Comparison of ENCODE assay signal across 7 mouse cellular contexts in genomic region chr11:118145771-118146351, GRCm38 (mm10). TPM values are rescaled to one million over a fixed set of nuclear protein-coding genes. Genes with fewer than 3 reads are reported as not detected.
DNase-seq lines count a peak whose midpoint lies in the region; ATAC-seq and TF ChIP-seq lines count a peak whose summit lies in the region.

No protein-coding gene starts in this region.

- H3K27ac ChIP-seq in intestine, embryonic 14.5 days (ENCODE audit: low read depth) = peak overlapping the region; percentile 22; the same call in 1 of the 2 replicates
- H3K27ac ChIP-seq in lung, embryonic 16.5 days (ENCODE audit: low read length) = peak overlapping the region; percentile 45
- peak overlapping the region; percentile 13; the same call in 1 of the 2 replicates for H3K27ac ChIP-seq in stomach, embryonic 15.5 days
- H3K27ac ChIP-seq in hindbrain, embryonic 12.5 days = no peak overlapping the region

- peak; percentile 94 for ATAC-seq in common myeloid progenitor, adult 5-6 weeks (replicated peaks; ENCODE audit: low read depth, poor library complexity, severe bottlenecking)
- no peak for ATAC-seq in intestine, embryonic 14.5 days (replicated peaks; ENCODE audit: low FRiP score, low TSS enrichment, low read depth)
- ATAC-seq in lung, embryonic 16.5 days (ENCODE audit: low read depth) = peak; percentile 64
- ATAC-seq in stomach, embryonic 15.5 days (ENCODE audit: insufficient read depth, low FRiP score, low read depth) = 0 out of 2 replicates have a peak, but pooled peaks have one; percentile 12
- no peak for ATAC-seq in hindbrain, embryonic 12.5 days (ENCODE audit: low FRiP score)

- peak overlapping the region; percentile 32; the same call in 1 of the 2 replicates for H3K4me3 ChIP-seq in E14TG2a.4 (replicated peaks; ENCODE audit: low read length)
- H3K4me3 ChIP-seq in intestine, embryonic 14.5 days (ENCODE audit: low read depth, low read length) = no peak overlapping the region
- peak overlapping the region; percentile 29 for H3K4me3 ChIP-seq in lung, embryonic 16.5 days (ENCODE audit: low read length)
- H3K4me3 ChIP-seq in stomach, embryonic 15.5 days (replicated peaks) = 0 out of 2 replicates have a peak overlapping the region, but pooled peaks have one; percentile 8
- no peak overlapping the region for H3K4me3 ChIP-seq in hindbrain, embryonic 12.5 days

- H3K9me3 ChIP-seq in E14TG2a.4 (ENCODE audit: low read length) = no peaks in the 10 kb centered on the region
- peaks cover 2% of the 10 kb centered on the region; the same call in 1 of the 2 replicates for H3K9me3 ChIP-seq in intestine, embryonic 14.5 days (ENCODE audit: control insufficient read depth, low read length)
- no peaks in the 10 kb centered on the region for H3K9me3 ChIP-seq in lung, embryonic 16.5 days (ENCODE audit: control insufficient read depth, low read length)
- H3K9me3 ChIP-seq in stomach, embryonic 15.5 days = no peaks in the 10 kb centered on the region
- no peaks in the 10 kb centered on the region for H3K9me3 ChIP-seq in hindbrain, embryonic 12.5 days (replicated peaks)

- DNase-seq in intestine, embryonic 14.5 days (ENCODE audit: low spot score) = no peak
- no peak for DNase-seq in layer of hippocampus, adult 18-20 months (ENCODE audit: low spot score in 2 of 2)

- H3K27me3 ChIP-seq in E14TG2a.4 (ENCODE audit: insufficient read depth, low read length) = no peaks in the 10 kb centered on the region
- no peaks in the 10 kb centered on the region for H3K27me3 ChIP-seq in intestine, embryonic 14.5 days (replicated peaks; ENCODE audit: control insufficient read depth, insufficient read depth, low read length)
- H3K27me3 ChIP-seq in lung, embryonic 16.5 days (ENCODE audit: control insufficient read depth, insufficient read depth, low read depth, low read length) = no peaks in the 10 kb centered on the region
- no peaks in the 10 kb centered on the region for H3K27me3 ChIP-seq in stomach, embryonic 15.5 days (replicated peaks)
- no peaks in the 10 kb centered on the region for H3K27me3 ChIP-seq in hindbrain, embryonic 12.5 days

- H3K4me2 ChIP-seq in intestine, embryonic 14.5 days (ENCODE audit: low read length) = no peak overlapping the region
- peak overlapping the region; percentile 31 for H3K4me2 ChIP-seq in lung, embryonic 16.5 days (ENCODE audit: low read depth, low read length)
- peak overlapping the region; percentile 16; the same call in 1 of the 2 replicates for H3K4me2 ChIP-seq in stomach, embryonic 15.5 days
- H3K4me2 ChIP-seq in hindbrain, embryonic 12.5 days (replicated peaks) = no peak overlapping the region

- 65% methylated on average over 16 of the region's 16 CpGs for WGBS in intestine, embryonic 14.5 days
- WGBS in lung, embryonic 16.5 days = 60% methylated on average over 16 of the region's 16 CpGs
- 57% methylated on average over 16 of the region's 16 CpGs for WGBS in stomach, embryonic 15.5 days
- 78% methylated on average over 16 of the region's 16 CpGs for WGBS in hindbrain, embryonic 12.5 days

- peaks cover 10% of the 10 kb centered on the region; the same call in 1 of the 2 replicates for H3K36me3 ChIP-seq in E14TG2a.4 (ENCODE audit: insufficient read depth, low read length)
- no peaks in the 10 kb centered on the region for H3K36me3 ChIP-seq in intestine, embryonic 14.5 days (ENCODE audit: control insufficient read depth, insufficient read depth, low read length)
- H3K36me3 ChIP-seq in lung, embryonic 16.5 days (ENCODE audit: control insufficient read depth, insufficient read depth, low read length) = no peaks in the 10 kb centered on the region
- no peaks in the 10 kb centered on the region for H3K36me3 ChIP-seq in stomach, embryonic 15.5 days
- H3K36me3 ChIP-seq in hindbrain, embryonic 12.5 days = no peaks in the 10 kb centered on the region

- H3K9ac ChIP-seq in intestine, embryonic 14.5 days (ENCODE audit: low read length) = 0 out of 2 replicates have a peak overlapping the region, but pooled peaks have one; percentile 13
- H3K9ac ChIP-seq in lung, embryonic 16.5 days (ENCODE audit: low read length) = peak overlapping the region; percentile 35; the same call in 1 of the 2 replicates
- no peak overlapping the region for H3K9ac ChIP-seq in stomach, embryonic 15.5 days
- H3K9ac ChIP-seq in hindbrain, embryonic 12.5 days = no peak overlapping the region

- no peak for TF ChIP-seq CTCF in E14TG2a.4 (conservative IDR thresholded peaks at IDR 0.05; ENCODE audit: low read length)

- peaks cover 76% of the 10 kb centered on the region for H3K4me1 ChIP-seq in E14TG2a.4 (replicated peaks; ENCODE audit: low read depth, low read length)
- H3K4me1 ChIP-seq in intestine, embryonic 14.5 days (replicated peaks; ENCODE audit: control insufficient read depth, insufficient read depth, low read length) = peaks cover 26% of the 10 kb centered on the region
- H3K4me1 ChIP-seq in lung, embryonic 16.5 days (replicated peaks; ENCODE audit: control insufficient read depth, insufficient read depth, low read length) = peaks cover 3% of the 10 kb centered on the region
- H3K4me1 ChIP-seq in stomach, embryonic 15.5 days = peaks cover 18% of the 10 kb centered on the region; the same call in 1 of the 2 replicates
- peaks cover 16% of the 10 kb centered on the region for H3K4me1 ChIP-seq in hindbrain, embryonic 12.5 days

RNA-seq across cellular contexts. Expression of gene Dnah17, which starts 15.4 kb away (rescaled TPM):
- total RNA-seq in common myeloid progenitor, adult 5-6 weeks (2017) = not detected in 2 replicates
- polyA plus RNA-seq in intestine, embryonic 14.5 days (2014; fragmentation: Nextera tagmentation; extraction: Ambion mirVana) = 0.14 and 0.26 TPM in 2 replicates
- polyA plus RNA-seq in lung, embryonic 16.5 days (2015; fragmentation: Nextera tagmentation; extraction: Ambion mirVana) = 0.19 and 0.23 TPM in 2 replicates
- 0.10 and 0.15 TPM in 2 replicates for polyA plus RNA-seq in stomach, embryonic 15.5 days (2015; fragmentation: Nextera tagmentation; extraction: Ambion mirVana)
- 0.27 and 0.38 TPM in 2 replicates for polyA plus RNA-seq in hindbrain, embryonic 12.5 days (2016; fragmentation: Nextera tagmentation; extraction: Ambion mirVana)
- under 1 TPM in 1 of 2 experiments, not detected in 1; 0.02 TPM for total RNA-seq in layer of hippocampus, adult 18-20 months (2021)

Comparison
In these comparisons a context has a peak if more than half of its experiments do, and no peak if none do; other contexts are left out.
1. H3K4me3 ChIP-seq: peak in E14TG2a.4 (single experiment), lung, embryonic 16.5 days (single experiment) and stomach, embryonic 15.5 days (single experiment); none in intestine, embryonic 14.5 days (single experiment) and hindbrain, embryonic 12.5 days (single experiment).
2. ATAC-seq: peak in common myeloid progenitor, adult 5-6 weeks (single experiment), lung, embryonic 16.5 days (single experiment) and stomach, embryonic 15.5 days (single experiment); none in intestine, embryonic 14.5 days (single experiment) and hindbrain, embryonic 12.5 days (single experiment).
3. H3K4me2 ChIP-seq: peak in lung, embryonic 16.5 days (single experiment) and stomach, embryonic 15.5 days (single experiment); none in intestine, embryonic 14.5 days (single experiment) and hindbrain, embryonic 12.5 days (single experiment).
4. H3K9ac ChIP-seq: peak in intestine, embryonic 14.5 days (single experiment) and lung, embryonic 16.5 days (single experiment); none in stomach, embryonic 15.5 days (single experiment) and hindbrain, embryonic 12.5 days (single experiment).